Mouse (Mus musculus) lung, postnatal 0 days (tissue): ENCODE data around the gene Sin3b.

Source experiments
- CTCF ChIP-seq: IDR thresholded peaks from 2 replicates; pipeline ENCODE4 v1.5.1; 2016; ENCODE audit warnings: antibody characterized with exemption, mild to moderate bottlenecking
- EP300 ChIP-seq: IDR thresholded peaks from 2 replicates; pipeline ENCODE4 v1.6.1; 2016; ENCODE audit warnings: antibody characterized with exemption, mild to moderate bottlenecking, control low read depth

DNA sequence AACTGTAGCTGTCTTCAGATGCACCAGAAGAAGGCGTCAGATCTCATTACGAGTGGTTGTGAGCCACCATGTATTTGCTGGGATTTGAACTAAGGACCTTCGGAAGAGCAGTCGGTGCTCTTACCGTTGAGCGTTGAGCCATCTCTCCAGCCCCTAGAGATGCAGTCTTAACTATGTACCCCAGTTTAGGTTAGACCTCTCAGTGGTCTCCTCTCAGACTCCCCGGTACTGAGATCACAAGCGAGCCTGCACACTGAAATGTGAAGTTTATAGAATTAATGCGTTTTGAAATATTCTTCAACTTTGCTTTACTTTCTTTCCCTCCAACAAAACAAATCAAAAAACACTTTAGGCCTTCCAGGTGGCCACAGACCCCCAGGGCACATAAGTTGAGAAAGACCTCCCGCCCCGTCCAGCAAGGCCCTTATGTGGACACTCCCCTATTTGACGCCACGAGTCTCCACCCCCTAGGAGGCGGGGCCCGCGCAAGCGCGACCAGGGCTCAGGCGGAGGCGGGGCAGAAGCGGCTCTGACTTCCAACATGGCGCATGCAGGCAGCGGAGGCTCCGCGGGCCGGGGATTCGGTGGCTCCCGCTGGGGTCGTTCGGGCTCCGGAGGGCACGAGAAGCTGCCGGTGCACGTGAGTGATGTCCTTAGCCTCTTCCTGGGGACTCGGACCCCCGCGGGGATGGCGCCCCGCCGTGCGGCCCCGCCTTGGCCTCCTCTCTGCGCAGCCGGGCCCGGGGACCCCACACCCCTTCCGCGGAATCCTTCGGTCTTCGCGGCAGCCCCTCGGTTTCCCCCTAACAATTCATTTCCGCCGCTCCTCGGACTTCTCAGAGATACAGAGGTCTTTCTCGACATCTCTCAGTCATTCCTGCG is at the start of gene Sin3b:
- TF ChIP-seq CTCF (no peak), EP300 (no peak)
